Mouse (Mus musculus) lung, embryonic 14.5 days (tissue): ENCODE results near the gene Cntn4. TPM values are rescaled to one million over a fixed set of nuclear protein-coding genes. Genes with fewer than 3 reads are reported as not detected.

Experiments
- ATAC-seq: fragments of 200-750 bp; cut with Nextera tagmentation; 2 replicates; pipeline ENCODE4 v1.8.0; 2017; ENCODE audit warnings: mild to moderate bottlenecking, moderate TSS enrichment, moderate library complexity; ENCODE audit not compliant: insufficient read depth
- DNase-seq: peaks from one replicate; pipeline ENCODE4 v3.0.0-alpha.2; 2015
- H3K27ac ChIP-seq: fragments of 300-500 bp; sonication (generic); 2 replicates; pipeline ENCODE4 v1.5.1; 2014; ENCODE audit warnings: low read depth, mild to moderate bottlenecking, moderate library complexity
- H3K27me3 ChIP-seq: fragments of 300-500 bp; sonication (generic); 2 replicates; pipeline ENCODE4 v1.6.1; 2014; ENCODE audit warnings: low read length, control low read depth; ENCODE audit not compliant: insufficient read depth
- H3K36me3 ChIP-seq: fragments of 300-500 bp; sonication (generic); 2 replicates; pipeline ENCODE4 v1.6.1; 2014; ENCODE audit warnings: control low read depth; ENCODE audit not compliant: insufficient read depth
- H3K4me1 ChIP-seq: fragments of 300-500 bp; sonication (generic); 2 replicates; pipeline ENCODE4 v1.6.1; 2014; ENCODE audit warnings: antibody characterized with exemption, control low read depth; ENCODE audit not compliant: insufficient read depth
- H3K4me2 ChIP-seq: fragments of 300-500 bp; sonication (generic); 2 replicates; pipeline ENCODE4 v1.6.1; 2014; ENCODE audit warnings: mild to moderate bottlenecking
- H3K4me3 ChIP-seq: fragments of 300-500 bp; sonication (generic); 2 replicates; pipeline ENCODE4 v1.5.1; 2014; ENCODE audit warnings: low read depth, low read length
- H3K9ac ChIP-seq: fragments of 300-500 bp; sonication (generic); 2 replicates; pipeline ENCODE4 v1.6.1; 2014
- H3K9me3 ChIP-seq: fragments of 300-500 bp; sonication (generic); 2 replicates; pipeline ENCODE4 v1.6.1; 2016; ENCODE audit warnings: low read depth, low read length, control low read depth
- CTCF ChIP-seq: IDR thresholded peaks from 2 replicates; pipeline ENCODE4 v1.5.1; 2016; ENCODE audit warnings: antibody characterized with exemption, low read depth
- WGBS: fragments of 180-500 bp; shearing (Covaris S2); extraction: QIAGEN DNeasy Blood & Tissue Kit; methylation state at CpG from one replicate; pipeline ENCODE4 v1.1.7; 2014; 5-methylcytosine and 5-hydroxymethylcytosine counted together
- polyA plus RNA-seq: library from polyadenylated mRNA; unstranded; fragments of >200 nt; fragmentation: Nextera tagmentation; extraction: Ambion mirVana; gene quantifications from 2 replicates; pipeline ENCODE4 v1.2.1, GENCODE M21; 2014

Cntn4 gene
- polyA plus RNA-seq, 1 experiment from 2014 or later = 3.1 TPM

DNA sequence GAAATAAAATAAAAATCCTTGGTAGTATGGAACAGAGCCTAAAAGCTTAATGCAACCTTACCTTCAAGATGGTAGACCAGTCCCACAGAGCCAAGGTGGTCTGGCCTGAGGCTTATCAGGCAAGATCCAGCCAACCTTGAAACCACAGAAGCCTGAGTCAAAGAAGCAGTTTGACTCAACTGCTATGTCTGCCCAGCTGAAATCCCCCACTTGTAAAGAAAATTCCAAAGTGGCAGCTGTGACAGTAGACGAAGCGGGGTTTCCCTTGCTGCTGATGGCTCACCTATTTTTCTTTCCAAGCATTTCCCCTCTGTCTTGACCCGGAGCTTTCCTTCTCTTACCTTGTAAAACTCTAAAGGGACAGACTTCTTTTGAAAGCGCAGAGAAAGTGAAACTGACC lies 1048.2 kb downstream of the Cntn4 start:
- Histone ChIP-seq H3K4me2 (no peak overlapping the region), H3K27ac (no peak overlapping the region), H3K9ac (no peak overlapping the region), H3K9me3 (no peaks in the 10 kb centered on the region), H3K4me1 (no peaks in the 10 kb centered on the region), H3K36me3 (no peaks in the 10 kb centered on the region), H3K4me3 (no peak overlapping the region), H3K27me3 (no peaks in the 10 kb centered on the region)
- ATAC-seq (no peak), DNase-seq (no peak)
- no peak for TF ChIP-seq CTCF
- WGBS = 82% methylated on average over 4 of the region's 4 CpGs

DNA sequence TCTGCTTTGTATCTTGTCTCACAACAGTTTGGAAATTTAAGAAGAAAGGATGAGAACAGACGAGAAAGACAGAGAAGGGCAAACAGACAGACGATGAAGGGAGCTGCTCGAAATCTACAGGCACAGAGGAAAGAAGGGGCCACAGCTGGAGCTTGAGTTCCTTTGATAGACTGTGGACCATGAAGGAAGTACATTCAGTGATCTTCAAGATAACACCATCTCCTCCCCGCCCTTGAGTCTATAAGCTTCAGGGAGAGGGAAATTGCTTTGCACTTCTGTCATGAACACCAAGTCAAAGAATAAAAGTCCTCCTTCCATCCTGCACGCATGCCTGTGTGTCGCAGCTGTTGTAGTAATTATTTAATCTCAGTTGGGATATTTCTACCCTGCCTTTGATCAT lies 1048.6 kb downstream of the Cntn4 start:
- TF ChIP-seq CTCF = no peak
- no peak for DNase-seq
- ATAC-seq = no peak
- no peaks in the 10 kb centered on the region for H3K27me3 ChIP-seq
- no peak overlapping the region for H3K27ac ChIP-seq
- H3K9ac ChIP-seq = no peak overlapping the region
- WGBS = 66% methylated on average over 6 of the region's 6 CpGs
- H3K36me3 ChIP-seq = no peaks in the 10 kb centered on the region
- H3K4me3 ChIP-seq = no peak overlapping the region
- H3K4me1 ChIP-seq = no peaks in the 10 kb centered on the region
- H3K9me3 ChIP-seq = no peaks in the 10 kb centered on the region
- no peak overlapping the region for H3K4me2 ChIP-seq

GRCm38 (mm10) chr6:106727703-106728102 lies 1050.2 kb downstream of the Cntn4 start:
- no peak overlapping the region for H3K4me3 ChIP-seq
- 59% methylated on average over 1 of the region's 1 CpGs for WGBS
- no peak for DNase-seq

DNA sequence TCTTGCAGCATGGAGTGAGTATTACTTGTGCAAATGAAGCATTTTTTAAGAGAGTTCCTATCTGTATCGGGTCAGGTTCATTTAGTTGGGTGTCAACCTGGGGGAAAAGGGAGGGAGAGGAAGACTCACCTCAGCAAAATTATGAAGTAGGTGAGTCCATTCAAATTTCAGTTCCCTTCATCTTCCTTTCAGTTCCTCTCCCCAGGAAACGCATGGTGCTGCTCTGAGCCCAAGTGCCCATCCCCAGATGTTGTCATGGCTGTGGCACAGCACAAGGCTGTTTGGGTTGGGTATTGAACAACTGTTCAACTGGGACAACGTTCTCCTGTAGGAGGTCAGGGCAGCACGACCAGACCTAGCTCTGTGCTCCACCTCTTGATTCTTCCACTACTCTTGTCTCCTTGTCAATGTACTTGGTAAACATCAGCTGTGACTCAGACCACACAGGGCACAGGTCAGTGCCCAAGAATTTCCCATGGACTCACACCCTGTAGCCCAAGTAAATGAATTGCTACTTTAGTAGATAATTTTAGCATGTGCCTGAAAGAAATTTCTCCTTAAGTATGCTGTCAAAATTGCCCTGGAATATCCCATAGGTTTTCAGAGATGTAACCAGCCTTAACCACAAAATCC lies 1052.3 kb downstream of the Cntn4 start:
- Histone ChIP-seq H3K4me2 (no peak overlapping the region), H3K9ac (no peak overlapping the region), H3K27ac (no peak overlapping the region), H3K4me3 (no peak overlapping the region), H3K4me1 (no peaks in the 10 kb centered on the region), H3K36me3 (no peaks in the 10 kb centered on the region), H3K9me3 (no peaks in the 10 kb centered on the region), H3K27me3 (no peaks in the 10 kb centered on the region)
- no peak for TF ChIP-seq CTCF
- no peak for DNase-seq
- no peak for ATAC-seq
- 62% methylated on average over 4 of the region's 4 CpGs for WGBS

More at GRCm38 (mm10) chr6:106727703-106728102, 1050.2 kb downstream of the Cntn4 start:
- ATAC-seq = no peak
- no peaks in the 10 kb centered on the region for H3K9me3 ChIP-seq
- H3K9ac ChIP-seq = no peak overlapping the region
- no peaks in the 10 kb centered on the region for H3K36me3 ChIP-seq
- H3K27me3 ChIP-seq = no peaks in the 10 kb centered on the region
- no peak for TF ChIP-seq CTCF
- no peaks in the 10 kb centered on the region for H3K4me1 ChIP-seq
- H3K27ac ChIP-seq = no peak overlapping the region
- H3K4me2 ChIP-seq = no peak overlapping the region

DNA sequence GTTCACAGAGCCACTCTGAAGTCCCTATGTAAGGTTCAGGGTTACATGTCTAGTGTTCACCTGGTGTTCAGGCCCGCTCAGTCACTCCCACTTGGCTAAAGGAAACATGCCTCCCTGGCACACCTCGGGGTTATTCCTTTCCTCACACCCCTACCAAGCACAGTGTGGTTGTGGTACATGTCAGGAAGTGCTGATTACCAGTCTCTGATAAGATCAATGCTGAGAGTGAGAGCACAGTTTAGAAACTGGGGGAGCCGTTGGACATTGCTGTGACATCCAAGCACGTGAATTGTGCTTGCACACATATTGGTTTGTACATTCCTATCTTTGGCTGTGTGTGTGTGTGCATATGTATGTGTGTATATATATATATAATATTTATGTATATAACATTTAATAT lies 1055.1 kb downstream of the Cntn4 start:
- Histone ChIP-seq H3K27me3 (no peaks in the 10 kb centered on the region), H3K27ac (no peak overlapping the region), H3K9me3 (no peaks in the 10 kb centered on the region), H3K4me2 (no peak overlapping the region), H3K4me3 (no peak overlapping the region), H3K9ac (no peak overlapping the region), H3K36me3 (no peaks in the 10 kb centered on the region), H3K4me1 (no peaks in the 10 kb centered on the region)
- WGBS = 73% methylated on average over 4 of the region's 4 CpGs
- ATAC-seq (no peak), DNase-seq (no peak)
- no peak for TF ChIP-seq CTCF

DNA sequence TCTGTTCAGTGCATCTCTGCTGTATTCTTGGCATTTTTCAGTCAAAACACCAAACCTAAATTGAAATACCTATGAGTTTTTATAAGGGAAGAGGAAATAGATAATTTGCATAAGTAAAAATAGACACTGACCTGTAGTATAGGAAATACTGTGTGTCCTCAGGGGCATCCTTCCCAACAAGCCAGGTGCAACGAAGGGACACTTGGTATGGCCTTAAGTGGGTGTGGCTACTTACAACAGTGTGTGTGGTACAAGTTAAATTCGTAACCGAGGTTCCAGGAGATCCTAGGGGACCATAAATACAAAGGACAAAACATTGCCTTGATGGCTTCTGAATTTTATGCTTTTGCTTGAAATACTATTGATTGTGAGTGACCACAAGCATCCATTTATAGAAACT lies 1060.8 kb downstream of the Cntn4 start:
- H3K4me1 ChIP-seq = no peaks in the 10 kb centered on the region
- ATAC-seq (no peak), DNase-seq (no peak)
- no peak overlapping the region for H3K4me2 ChIP-seq
- no peaks in the 10 kb centered on the region for H3K27me3 ChIP-seq
- 62% methylated on average over 3 of the region's 3 CpGs for WGBS
- no peaks in the 10 kb centered on the region for H3K9me3 ChIP-seq
- no peak overlapping the region for H3K27ac ChIP-seq
- H3K9ac ChIP-seq = no peak overlapping the region
- no peak for TF ChIP-seq CTCF
- no peaks in the 10 kb centered on the region for H3K36me3 ChIP-seq
- H3K4me3 ChIP-seq = no peak overlapping the region

DNA sequence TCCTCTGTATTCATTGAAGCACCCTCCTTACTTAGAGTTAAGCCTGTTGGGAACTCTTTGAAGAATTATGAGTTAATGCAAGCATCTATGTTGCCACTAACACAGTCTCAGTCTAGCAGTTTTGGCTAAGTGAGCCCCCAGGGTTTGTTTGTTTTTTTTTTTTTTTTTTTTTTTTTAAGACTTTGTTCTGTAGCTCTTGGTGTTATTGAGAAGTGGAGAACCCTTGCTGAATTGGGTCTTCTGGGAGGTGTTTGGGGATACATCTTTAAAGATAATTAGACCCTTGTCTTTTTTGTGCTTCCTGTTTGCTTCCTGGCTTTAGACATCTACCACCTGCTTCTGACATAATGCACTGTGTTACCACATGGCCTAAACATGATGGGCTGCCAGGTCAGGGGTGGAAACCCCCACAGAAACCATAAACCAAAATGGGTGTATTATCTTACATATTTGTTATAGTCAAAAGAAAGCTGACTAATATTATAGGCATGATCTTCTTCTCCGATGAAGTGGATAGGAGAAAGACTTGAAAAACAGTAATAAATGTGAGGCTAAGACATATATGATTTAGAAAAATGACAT lies 1062.9 kb downstream of the Cntn4 start:
- no peak for DNase-seq
- Histone ChIP-seq H3K9me3 (no peaks in the 10 kb centered on the region), H3K4me1 (no peaks in the 10 kb centered on the region), H3K27ac (no peak overlapping the region), H3K9ac (no peak overlapping the region), H3K4me3 (no peak overlapping the region), H3K27me3 (no peaks in the 10 kb centered on the region), H3K36me3 (no peaks in the 10 kb centered on the region), H3K4me2 (no peak overlapping the region)
- WGBS = 65% methylated on average over 1 of the region's 1 CpGs
- no peak for ATAC-seq
- no peak for TF ChIP-seq CTCF
